ENCODE assay signal across 10 mouse cellular contexts in the genomic region with DNA sequence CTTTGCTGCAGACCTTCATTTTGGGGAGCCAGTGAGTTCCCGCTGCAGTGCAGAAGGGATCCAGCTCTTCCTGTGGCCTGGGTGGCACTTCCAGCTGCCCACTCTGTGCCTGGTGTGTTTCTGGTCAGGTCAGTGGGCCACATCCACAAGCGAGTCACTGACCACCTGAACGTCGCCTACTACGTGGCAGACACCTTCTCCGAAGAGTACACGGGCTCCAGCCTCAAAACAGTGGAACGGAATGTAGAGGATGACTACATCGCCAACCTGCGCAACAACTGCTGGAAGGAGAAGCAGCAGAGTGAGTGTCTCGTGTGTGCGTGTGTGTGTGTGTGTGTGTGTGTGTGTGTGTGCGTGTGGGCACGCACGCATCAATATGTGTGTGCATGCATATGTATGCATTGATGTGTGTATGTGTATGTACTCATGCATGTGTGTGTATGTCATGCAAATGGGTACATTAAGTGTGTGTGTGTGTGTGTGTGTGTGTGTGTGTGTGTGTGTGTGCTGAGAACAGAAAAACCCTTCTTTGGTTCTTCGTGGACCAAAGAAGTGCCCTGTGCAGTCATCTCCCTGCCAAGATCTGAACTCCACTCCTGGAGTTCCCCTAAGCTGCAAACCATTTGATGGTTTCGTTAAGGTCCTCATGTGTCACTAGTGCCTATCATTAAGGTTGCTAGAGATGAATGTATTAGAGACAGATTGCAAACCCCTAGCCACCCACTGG. TPM values are rescaled to one million over a fixed set of nuclear protein-coding genes. Genes with fewer than 3 reads are reported as not detected.
DNase-seq lines count a peak whose midpoint lies in the region; ATAC-seq and TF ChIP-seq lines count a peak whose summit lies in the region.
"Had no signal": no experiment of that assay in that cellular context is flagged by ENCODE, and none has a peak within 500 bp of the region (broad histone marks: within the 10 kb centered on the region; RNA-seq: fewer than 3 reads in every experiment).

No protein-coding gene starts in this region.

- 94% methylated on average over 17 of the region's 17 CpGs for WGBS in embryonic facial prominence, embryonic 10.5 days
- WGBS in liver, embryonic 15.5 days (ENCODE audit: insufficient replicate concordance), result 89% methylated on average over 17 of the region's 17 CpGs

- H3K4me3 ChIP-seq in left cerebral cortex, adult 2 months, result no peak overlapping the region
- no peak overlapping the region for H3K4me3 ChIP-seq in MEL (ENCODE audit: control insufficient read depth in 1 of 2, insufficient read depth in 1 of 2, low read depth in 2 of 2, low read length in 2 of 2)
- H3K4me3 ChIP-seq in embryonic facial prominence, embryonic 10.5 days, result no peak overlapping the region
- no peak overlapping the region for H3K4me3 ChIP-seq in liver, embryonic 15.5 days (replicated peaks)
- H3K4me3 ChIP-seq: embryonic facial prominence, embryonic 15.5 days; heart, embryonic 13.5 days had no signal

- no peak for TF ChIP-seq POLR2A in MEL (IDR thresholded peaks at IDR 0.05; ENCODE audit: control insufficient read depth in 1 of 2, insufficient read depth in 1 of 2, low read depth in 1 of 2, low read length in 2 of 2, poor library complexity in 1 of 2)

- H3K4me2 ChIP-seq in liver, embryonic 15.5 days, result no peak overlapping the region
- H3K4me2 ChIP-seq: embryonic facial prominence, embryonic 15.5 days; heart, embryonic 13.5 days had no signal

- no peak for TF ChIP-seq RAD21 in MEL (IDR thresholded peaks at IDR 0.05; ENCODE audit: low read depth, low read length)

- no peaks in the 10 kb centered on the region for H3K79me2 ChIP-seq in MEL (ENCODE audit: control insufficient read depth, insufficient read depth, low read length, poor library complexity)

- TF ChIP-seq CTCF in left cerebral cortex, adult 2 months (IDR thresholded peaks at IDR 0.05), result no peak
- TF ChIP-seq CTCF in MEL (IDR thresholded peaks at IDR 0.05 in 2 of 3, conservative IDR thresholded peaks at IDR 0.05 in 1 of 3; ENCODE audit: control insufficient read depth in 1 of 3, insufficient read depth in 1 of 3, low read depth in 2 of 3, low read length in 3 of 3, poor library complexity in 1 of 3, severe bottlenecking in 1 of 3), result no peak

- no peaks in the 10 kb centered on the region for H3K27me3 ChIP-seq in MEL (ENCODE audit: control insufficient read depth in 1 of 2, insufficient read depth in 2 of 2, low read length in 2 of 2)
- H3K27me3 ChIP-seq in embryonic facial prominence, embryonic 10.5 days (replicated peaks; ENCODE audit: low read depth, poor library complexity, severe bottlenecking), result no peaks in the 10 kb centered on the region
- H3K27me3 ChIP-seq in liver, embryonic 15.5 days, result no peaks in the 10 kb centered on the region
- H3K27me3 ChIP-seq: embryonic facial prominence, embryonic 15.5 days; heart, embryonic 13.5 days had no signal

- intact Hi-C loops in left cerebral cortex, adult 2 months (cut with DNase I), result loop anchor here (1.0 to 5.0 kb wide), 3 partner anchors 55 to 212 kb away; partner anchors contain the start of genes Anapc16, Ascc1 and Spock2
- intact Hi-C loops in heart, postnatal 10 days (cut with DNase I), result loop anchor here (1.0 to 2.0 kb wide), 2 partner anchors 55 to 107 kb away; partner anchors contain the start of genes Anapc16 and Ascc1

- no peak overlapping the region for H3K9ac ChIP-seq in MEL (ENCODE audit: control insufficient read depth, low read depth, low read length, poor library complexity, severe bottlenecking)
- H3K9ac ChIP-seq in liver, embryonic 15.5 days, result no peak overlapping the region
- H3K9ac ChIP-seq: embryonic facial prominence, embryonic 15.5 days; heart, embryonic 13.5 days had no signal

- no peaks in the 10 kb centered on the region for H3K4me1 ChIP-seq in MEL (ENCODE audit: control insufficient read depth in 1 of 2, insufficient read depth in 2 of 2, low read length in 2 of 2)
- H3K4me1 ChIP-seq in embryonic facial prominence, embryonic 10.5 days, result peaks cover 55% of the 10 kb centered on the region
- peaks cover 60% of the 10 kb centered on the region for H3K4me1 ChIP-seq in liver, embryonic 15.5 days (replicated peaks)

- H3K27ac ChIP-seq in left cerebral cortex, adult 2 months, result peak overlapping the region; percentile 98
- H3K27ac ChIP-seq in MEL (ENCODE audit: control insufficient read depth, low read depth, low read length), result no peak overlapping the region
- peak overlapping the region; percentile 73; the same call in 1 of the 2 replicates for H3K27ac ChIP-seq in embryonic facial prominence, embryonic 10.5 days (replicated peaks)
- H3K27ac ChIP-seq in liver, embryonic 15.5 days (replicated peaks), result peak overlapping the region; percentile 33; the same call in 1 of the 2 replicates
- H3K27ac ChIP-seq: heart, embryonic 13.5 days had no signal

- ATAC-seq in liver, embryonic 15.5 days (ENCODE audit: insufficient read depth), result no peak

- DNase-seq in left cerebral cortex, adult 2 months (ENCODE audit: extremely low spot score in 1 of 2, low spot score in 2 of 2), result no peak
- DNase-seq in left cerebral cortex, adult 8-10 months (ENCODE audit: low spot score in 2 of 2), result no peak
- no peak for DNase-seq in MEL (ENCODE audit: low read depth, low spot score)
- no peak for DNase-seq in embryonic facial prominence, embryonic 10.5 days (ENCODE audit: low spot score)
- no peak for DNase-seq in adrenal gland, adult 18-20 months (ENCODE audit: low spot score in 2 of 2)
- no peak for DNase-seq in heart, postnatal 10 days
- no peak for DNase-seq in right cerebral cortex, adult 18-20 months

- no peak for TF ChIP-seq EP300 in MEL (IDR thresholded peaks at IDR 0.05; ENCODE audit: low read depth in 1 of 2, low read length in 2 of 2)

- no peaks in the 10 kb centered on the region for H3K9me3 ChIP-seq in MEL (replicated peaks; ENCODE audit: insufficient read depth, low read length)
- no peaks in the 10 kb centered on the region for H3K9me3 ChIP-seq in embryonic facial prominence, embryonic 10.5 days
- H3K9me3 ChIP-seq in liver, embryonic 15.5 days (replicated peaks), result no peaks in the 10 kb centered on the region
- H3K9me3 ChIP-seq: embryonic facial prominence, embryonic 15.5 days; heart, embryonic 13.5 days had no signal

- peaks cover 0 to 3% of the 10 kb centered on the region in 2 experiments; a peak in 1 of 4 replicates for H3K36me3 ChIP-seq in MEL (ENCODE audit: control insufficient read depth in 1 of 2, insufficient read depth in 2 of 2, low read length in 2 of 2)
- H3K36me3 ChIP-seq in embryonic facial prominence, embryonic 10.5 days (replicated peaks), result peaks cover 79% of the 10 kb centered on the region
- H3K36me3 ChIP-seq in liver, embryonic 15.5 days (replicated peaks), result peaks cover 81% of the 10 kb centered on the region

TF ChIP-seq in MEL, 35 proteins besides CTCF, POLR2A, EP300 and RAD21:
- TF ChIP-seq E2F4 (IDR thresholded peaks at IDR 0.05; ENCODE audit: borderline replicate concordance, low read depth, low read length) (no peak), POLR2AphosphoS5 (IDR thresholded peaks at IDR 0.05; ENCODE audit: borderline replicate concordance, low read depth, low read length) (peak; percentile 72; the same call in 1 of the 2 replicates)

RNA-seq across cellular contexts. Expression of gene Dnajb12, which starts 16.3 kb away (rescaled TPM):
- total RNA-seq in left cerebral cortex, adult 2 months (2021), result 10 to 100 TPM; 50.6 to 52.2 TPM
- total RNA-seq in left cerebral cortex, adult 8-10 months (2022), result 10 to 100 TPM; 50.8 to 56.3 (median 54.1) TPM
- 13.3 and 17.2 TPM in 2 replicates for total RNA-seq in MEL (2012; rRNA removed)
- 100 to 1,000 TPM in 1 of 2 experiments, 10 to 100 TPM in 1; 41.7 to 217 TPM for polyA plus RNA-seq in MEL (2012; ENCODE audit: insufficient read depth in 1 of 2, insufficient read length in 2 of 2, low read depth in 1 of 2, low replicate concordance in 2 of 2, missing spikeins in 1 of 2)
- polyA plus RNA-seq in embryonic facial prominence, embryonic 10.5 days (2016; fragmentation: Nextera tagmentation; extraction: Ambion mirVana), result 27.0 TPM in 2 replicates
- 14.3 and 15.0 TPM in 2 replicates for polyA plus RNA-seq in liver, embryonic 15.5 days (2015; fragmentation: Nextera tagmentation; extraction: Ambion mirVana)
- total RNA-seq in adrenal gland, adult 18-20 months (2021), result 10 to 100 TPM; 43.8 to 55.0 TPM
- total RNA-seq in heart, postnatal 10 days (2021), result 10 to 100 TPM; 35.2 to 41.9 TPM

RNA-seq across cellular contexts. Expression of gene Ddit4, which starts 56.0 kb away (rescaled TPM):
- total RNA-seq in left cerebral cortex, adult 2 months (2021), result 10 to 100 TPM; 46.9 to 71.1 TPM
- total RNA-seq in left cerebral cortex, adult 8-10 months (2022), result 10 to 100 TPM; 35.6 to 58.9 (median 44.0) TPM
- total RNA-seq in MEL (2012; rRNA removed), result 2.6 and 40.6 TPM in 2 replicates
- polyA plus RNA-seq in MEL (2012; ENCODE audit: insufficient read depth in 1 of 2, insufficient read length in 2 of 2, low read depth in 1 of 2, low replicate concordance in 2 of 2, missing spikeins in 1 of 2), result 10 to 100 TPM in 1 of 2 experiments, not detected in 1; 11.6 TPM
- polyA plus RNA-seq in embryonic facial prominence, embryonic 10.5 days (2016; fragmentation: Nextera tagmentation; extraction: Ambion mirVana), result 35.9 and 42.0 TPM in 2 replicates
- 5.6 and 6.6 TPM in 2 replicates for polyA plus RNA-seq in liver, embryonic 15.5 days (2015; fragmentation: Nextera tagmentation; extraction: Ambion mirVana)
- total RNA-seq in adrenal gland, adult 18-20 months (2021), result 10 to 100 TPM; 29.5 to 69.3 TPM
- 100 to 1,000 TPM in 1 of 2 experiments, 10 to 100 TPM in 1; 65.8 to 116 TPM for total RNA-seq in heart, postnatal 10 days (2021)
